Mouse (Mus musculus): Measurements from ENCODE around the gene Olfr827. TPM values are rescaled to one million over a fixed set of nuclear protein-coding genes. Genes with fewer than 3 reads are reported as not detected.

Gene Olfr827
- polyA plus RNA-seq (2012; rRNA removed): not detected in 2 replicates

GRCm38 (mm10) chr10:130214303-130214702 is at the start of gene Olfr827:
Gene Olfr827, minus strand, starts transcription at chr10:130214403.

GRCm38 (mm10) chr10:130184086-130184485 is 30.1 kb downstream of the Olfr827 start, which contains the start of gene Olfr826:
Gene Olfr826, minus strand, starts transcription at chr10:130184186.

GRCm38 (mm10) chr10:130166666-130167065 is 47.5 kb downstream of the Olfr827 start, which contains the start of gene Olfr825:
Gene Olfr825, minus strand, starts transcription at chr10:130166766.

Other genes starting within 250 kb of the Olfr827 start
- not detected in 2 replicates for gene Olfr819, start 247.1 kb downstream of the Olfr827 start, polyA plus RNA-seq (2012; rRNA removed)
- gene Olfr247, start 238.3 kb downstream of the Olfr827 start, polyA plus RNA-seq (2012; rRNA removed): not detected in 2 replicates
- gene Gm10310, start 229.3 kb downstream of the Olfr827 start, polyA plus RNA-seq (2012; rRNA removed): not detected in 2 replicates
- not detected in 2 replicates for gene Olfr820, start 201.8 kb downstream of the Olfr827 start, polyA plus RNA-seq (2012; rRNA removed)
- not detected in 2 replicates for gene Olfr821, start 184.1 kb downstream of the Olfr827 start, polyA plus RNA-seq (2012; rRNA removed)
- not detected in 2 replicates for gene Olfr822, start 143.2 kb downstream of the Olfr827 start, polyA plus RNA-seq (2012; rRNA removed)
- gene Olfr823, start 99.0 kb downstream of the Olfr827 start, polyA plus RNA-seq (2012; rRNA removed): not detected in 2 replicates
- gene Olfr824, start 84.4 kb downstream of the Olfr827 start, polyA plus RNA-seq (2012; rRNA removed): not detected in 2 replicates
- gene Olfr825, start 47.6 kb downstream of the Olfr827 start, polyA plus RNA-seq (2012; rRNA removed): not detected in 2 replicates
- gene Olfr826, start 30.2 kb downstream of the Olfr827 start, polyA plus RNA-seq (2012; rRNA removed): not detected in 2 replicates
- not detected in 2 replicates for gene Neurod4, start 65.8 kb upstream of the Olfr827 start, polyA plus RNA-seq (2012; rRNA removed)
- 1.1 and 1.3 TPM in 2 replicates for gene Tespa1, start 108.5 kb upstream of the Olfr827 start, polyA plus RNA-seq (2012; rRNA removed)
- not detected in 2 replicates for gene Vmn2r84, start 179.9 kb upstream of the Olfr827 start, polyA plus RNA-seq (2012; rRNA removed)
- not detected in 2 replicates for gene Vmn2r85, start 215.3 kb upstream of the Olfr827 start, polyA plus RNA-seq (2012; rRNA removed)
- gene Vmn2r86, start 241.6 kb upstream of the Olfr827 start, polyA plus RNA-seq (2012; rRNA removed): under 0.01 TPM in 1 of 2 replicates, not detected in the other